Mouse (Mus musculus) liver, adult 10 weeks (tissue): Measurements from ENCODE around the gene Zfp758. TPM values are rescaled to one million over a fixed set of nuclear protein-coding genes. Genes with fewer than 3 reads are reported as not detected.

Experiments used
- polyA plus RNA-seq: library from polyadenylated mRNA; stranded (reverse); fragments of 350-450 nt; fragmentation: Illumina TruSeq; extraction: RNeasy Lipid Tissue Mini Kit (QIAGEN cat#74804); gene quantifications from one replicate; pipeline ENCODE4 v1.2.3, GENCODE M21; 2014; ENCODE audit warnings: low read depth, low replicate concordance

The Zfp758 gene
- polyA plus RNA-seq, result 21.3 TPM

DNA sequence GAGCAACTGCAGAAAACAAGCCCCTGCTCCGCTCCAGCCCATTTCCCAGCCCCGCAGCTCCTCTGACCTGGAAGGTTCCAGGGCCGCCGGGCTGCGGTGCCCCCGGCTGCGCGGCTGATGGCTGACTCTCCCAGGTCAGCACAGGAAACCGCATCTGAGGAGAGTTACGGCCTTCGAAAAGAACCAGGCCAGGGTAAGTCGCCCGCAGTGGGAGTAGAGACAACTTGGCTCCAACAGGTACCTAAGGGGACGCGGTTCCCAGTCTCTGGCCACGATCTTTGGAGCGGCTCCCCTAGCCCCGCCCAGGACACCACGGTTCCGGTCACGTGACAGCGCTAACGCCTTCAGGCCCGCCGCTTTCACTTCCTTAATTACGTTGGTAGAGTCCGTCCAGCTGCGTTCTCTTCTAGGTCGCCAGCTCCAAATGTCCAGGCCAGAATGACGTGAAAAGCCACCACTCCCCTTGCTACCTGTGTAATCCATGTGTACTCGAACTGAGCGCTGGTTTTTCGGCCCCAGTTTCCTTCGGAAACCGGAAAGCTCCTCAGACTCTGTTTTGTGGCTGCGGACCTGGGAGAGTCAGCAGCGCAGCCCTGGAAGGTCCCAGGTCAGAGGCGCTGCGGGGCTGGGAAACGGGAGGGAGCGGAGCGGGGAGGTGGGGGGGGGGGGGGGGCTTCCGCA lies at the start of gene Zfp758, which contains the start of gene Zfp944:
Gene Zfp758, plus strand, starts transcription at position 353 of the 681 bp plus-strand sequence.
Gene Zfp944, minus strand, starts transcription at position 300 of the 681 bp plus-strand sequence.

GRCm38 (mm10) chr17:22314730-22315226 lies 46.5 kb upstream of the Zfp758 start, which contains the start of gene CT030661.1:
Gene CT030661.1, minus strand, starts transcription at chr17:22314837.

GRCm38 (mm10) chr17:22423952-22424617 lies 62.8 kb downstream of the Zfp758 start, which contains the start of gene Zfp946:
Gene Zfp946, plus strand, starts transcription at chr17:22424222.

Other genes starting within 250 kb of the Zfp758 start
- 3.6 TPM for gene Zfp947, start 195.3 kb upstream of the Zfp758 start, polyA plus RNA-seq
- gene Zfp994, start 135.8 kb upstream of the Zfp758 start, polyA plus RNA-seq, result 8.2 TPM
- gene CT030661.1, start 46.6 kb upstream of the Zfp758 start, polyA plus RNA-seq, result 26.9 TPM
- 23.1 TPM for gene Zfp944, start 53 bp upstream of the Zfp758 start, polyA plus RNA-seq
- 54.2 TPM for gene Zfp946, start 62.8 kb downstream of the Zfp758 start, polyA plus RNA-seq
- gene Vmn2r111, start 212.0 kb downstream of the Zfp758 start, polyA plus RNA-seq, result not detected
- not detected for gene Vmn2r112, start 239.5 kb downstream of the Zfp758 start, polyA plus RNA-seq